Mouse (Mus musculus) adipocyte (in vitro differentiated cells): ENCODE data around the gene Apba1.

Source experiments
- DNase-seq: peaks from one replicate; pipeline ENCODE4 v3.0.0-alpha.2; 2016; ENCODE audit warnings: low spot score

Gene Apba1

DNA sequence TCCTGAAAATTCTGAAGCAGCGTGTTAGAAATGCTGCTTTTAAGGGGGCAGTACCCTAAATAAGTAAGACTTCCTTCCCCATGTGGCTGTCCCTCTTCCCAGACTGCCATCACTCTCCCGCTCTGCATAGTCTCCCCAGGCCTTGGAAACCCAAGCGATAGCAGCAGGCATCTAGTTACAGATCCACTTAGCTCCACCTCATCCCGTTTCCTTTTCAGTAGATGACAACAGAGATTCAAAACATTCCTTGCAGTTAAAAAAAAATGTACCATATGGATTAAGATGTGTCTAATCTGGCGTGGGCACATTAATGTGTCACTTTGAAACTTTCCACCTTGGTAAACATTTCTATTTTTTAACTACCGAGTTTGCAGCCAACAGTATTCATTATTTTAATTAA lies 48.1 kb downstream of the Apba1 start:
- DNase-seq: no peak

GRCm38 (mm10) chr19:23807371-23807770 lies 48.7 kb downstream of the Apba1 start:
- no peak for DNase-seq

- DNase-seq: no peak
Observed at GRCm38 (mm10) chr19:23809236-23809635, 50.5 kb downstream of the Apba1 start.

- DNase-seq: no peak
Observed at GRCm38 (mm10) chr19:23810512-23810911, 51.8 kb downstream of the Apba1 start.

- DNase-seq: no peak
Observed at GRCm38 (mm10) chr19:23810976-23811375, 52.3 kb downstream of the Apba1 start.

DNA sequence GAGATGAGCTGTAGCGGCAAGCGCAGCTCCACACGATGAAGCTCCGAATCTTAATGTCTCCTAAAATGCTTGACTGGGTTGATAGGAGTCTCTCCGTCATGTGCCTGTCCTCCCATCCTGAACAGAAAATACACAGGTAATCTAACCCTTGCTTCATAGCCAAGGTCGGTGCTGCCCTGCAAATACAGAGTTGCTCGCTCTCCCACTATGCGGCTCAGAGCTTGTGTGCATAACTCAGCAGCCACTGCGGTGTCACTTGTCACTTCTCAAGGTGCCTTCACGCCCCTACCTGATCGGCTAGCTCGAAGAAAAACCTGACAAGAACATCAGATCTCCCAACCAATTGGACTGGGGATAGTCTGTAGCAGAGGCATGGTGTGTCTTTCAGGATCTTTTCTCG lies 58.1 kb downstream of the Apba1 start:
- DNase-seq: no peak

GRCm38 (mm10) chr19:23817196-23817595 lies 58.5 kb downstream of the Apba1 start:
- DNase-seq: no peak

GRCm38 (mm10) chr19:23819882-23820281 lies 61.2 kb downstream of the Apba1 start:
- DNase-seq: peak; percentile 13

DNA sequence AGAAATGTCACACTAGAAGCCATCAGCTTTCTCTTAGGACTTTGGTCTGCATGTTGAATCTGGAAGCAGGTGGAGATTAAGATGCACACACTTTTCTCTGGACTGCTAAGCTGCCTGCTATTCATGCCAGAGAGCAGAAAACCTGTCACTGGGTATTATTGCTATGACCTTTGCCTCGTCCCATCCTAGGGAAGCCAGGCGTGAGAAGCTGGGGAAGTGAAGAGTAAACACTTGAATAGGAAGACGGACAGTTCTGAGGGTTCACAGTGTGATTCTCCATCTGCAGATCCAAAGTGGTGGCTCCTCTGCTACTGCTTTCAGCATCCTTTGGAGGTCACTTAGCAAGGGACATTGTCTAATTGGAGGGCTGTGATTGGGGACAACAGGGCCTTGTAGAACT lies 63.8 kb downstream of the Apba1 start:
- no peak for DNase-seq

- peak; percentile 55 for DNase-seq
Observed at GRCm38 (mm10) chr19:23823533-23823932, 64.8 kb downstream of the Apba1 start.

DNA sequence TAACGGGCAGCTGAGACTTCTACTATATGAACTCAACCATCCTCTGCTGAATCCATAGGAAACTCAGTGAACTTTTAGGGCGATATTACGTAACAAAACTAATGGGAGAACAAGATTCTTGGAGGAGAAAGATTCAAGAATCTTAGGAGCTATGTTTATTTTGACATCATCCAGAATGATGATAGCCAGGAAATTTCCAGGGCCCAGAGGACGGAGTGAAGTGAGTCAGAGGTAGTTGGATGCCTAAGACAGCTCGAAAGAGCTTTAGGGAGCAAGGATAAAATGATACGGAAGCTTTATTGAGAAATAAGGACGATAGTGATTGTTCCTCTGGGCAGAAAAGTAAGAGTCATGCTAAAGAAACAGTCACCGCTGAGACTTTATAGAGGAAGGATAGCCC lies 67.6 kb downstream of the Apba1 start:
- DNase-seq: peak; percentile 11

DNA sequence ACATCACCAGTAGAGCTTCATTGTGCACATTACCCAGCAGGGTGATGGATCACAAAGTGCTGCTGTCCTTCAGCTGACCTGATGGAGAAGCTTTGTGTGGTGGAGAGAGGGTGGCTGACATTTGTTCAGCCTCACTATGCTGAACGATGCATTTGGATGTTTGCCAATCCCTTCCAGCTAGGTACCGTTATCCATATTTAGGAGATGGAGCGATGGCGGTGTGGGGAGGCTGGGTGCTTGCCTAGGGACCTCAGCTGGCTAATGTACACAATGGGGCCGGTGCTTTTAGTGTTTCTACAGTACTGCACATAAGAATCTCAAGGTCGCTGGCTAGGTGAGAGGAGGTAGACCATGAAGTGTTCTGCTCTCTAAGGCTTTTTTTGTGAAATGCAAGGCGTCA lies 72.1 kb downstream of the Apba1 start:
- DNase-seq: no peak

DNA sequence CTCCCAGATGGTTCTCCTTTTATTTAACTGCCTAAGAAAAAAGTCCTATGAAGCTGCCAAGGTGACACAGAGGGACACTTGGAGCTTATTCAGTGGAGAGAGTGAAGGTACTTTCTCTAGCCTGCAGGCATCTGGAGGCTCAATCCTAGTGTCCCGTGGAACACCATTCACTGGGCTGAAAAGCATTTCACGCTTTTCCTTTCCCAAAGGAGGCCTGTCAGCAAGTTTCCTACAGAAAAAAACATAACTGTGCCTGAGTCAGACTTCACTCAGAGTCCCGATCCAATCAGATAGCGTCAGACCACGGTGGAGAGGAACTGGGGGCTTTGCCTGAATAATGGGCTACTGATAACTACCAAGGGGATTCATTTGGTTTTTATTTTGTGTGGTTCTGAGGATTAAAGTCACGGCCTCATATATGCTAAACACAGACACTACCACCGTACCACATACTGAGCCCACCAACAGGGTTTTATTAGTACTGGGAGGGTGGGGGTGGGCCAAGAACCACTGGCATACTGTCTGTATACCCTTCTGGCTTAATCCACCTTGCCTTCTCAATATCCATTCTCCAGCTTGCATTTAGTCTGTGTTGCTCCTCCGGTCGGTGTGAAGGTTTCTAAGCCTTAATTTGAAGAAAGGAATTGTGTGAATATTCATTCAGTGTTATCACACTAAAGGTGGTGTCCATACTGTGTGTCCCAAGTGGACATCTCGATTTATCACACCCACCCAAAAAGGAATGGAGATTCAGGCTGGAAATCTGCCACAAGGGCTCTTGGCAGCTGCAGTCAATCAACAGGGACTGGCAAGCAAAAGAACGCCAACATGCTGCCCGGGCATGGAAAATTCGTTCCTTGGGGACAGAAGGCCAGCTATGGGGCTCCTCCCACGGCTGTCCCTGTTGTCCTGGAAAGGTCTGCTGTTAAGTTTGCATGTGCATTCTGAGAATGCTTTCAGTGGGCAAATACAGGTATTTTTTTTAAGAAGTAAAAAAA lies 75.3 kb downstream of the Apba1 start:
- peak; percentile 34 for DNase-seq

DNA sequence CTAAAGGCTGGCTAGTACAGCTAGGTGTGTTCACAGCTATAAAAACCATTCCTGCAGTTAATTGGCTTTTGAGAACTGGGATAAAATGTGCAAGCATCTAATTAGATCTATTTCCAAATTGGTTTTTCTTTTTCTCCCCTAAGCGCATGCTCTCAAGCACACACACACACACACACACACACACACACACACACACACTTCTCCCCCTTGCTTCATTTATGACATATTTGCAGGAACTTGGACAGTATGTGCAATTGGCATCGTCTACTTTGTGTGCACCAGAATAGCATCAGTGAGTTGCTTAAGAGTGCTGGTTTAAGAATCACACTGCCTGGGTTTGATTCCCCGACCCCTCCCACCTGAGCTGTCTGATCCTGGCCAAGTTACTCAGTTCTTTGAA lies 76.0 kb downstream of the Apba1 start:
- peak; percentile 56 for DNase-seq

DNA sequence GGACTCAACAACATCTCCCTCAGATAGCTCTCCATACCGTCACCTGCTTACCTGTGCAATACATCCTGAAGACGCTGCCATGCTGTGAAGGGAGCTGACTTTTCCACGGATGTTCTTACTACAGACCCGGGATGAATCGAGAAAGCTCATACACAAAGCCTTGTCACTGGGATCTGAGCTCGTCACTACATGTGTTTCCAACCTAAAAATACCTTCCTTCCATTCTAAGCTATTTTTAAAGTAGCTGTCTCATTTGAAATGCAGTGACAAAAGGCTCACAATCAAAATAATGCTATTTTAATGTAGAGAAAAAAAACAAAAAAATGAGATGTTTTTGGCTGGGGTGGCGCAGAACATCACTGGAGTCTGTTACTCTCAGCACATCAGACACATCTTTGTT lies 97.1 kb downstream of the Apba1 start:
- no peak for DNase-seq

DNA sequence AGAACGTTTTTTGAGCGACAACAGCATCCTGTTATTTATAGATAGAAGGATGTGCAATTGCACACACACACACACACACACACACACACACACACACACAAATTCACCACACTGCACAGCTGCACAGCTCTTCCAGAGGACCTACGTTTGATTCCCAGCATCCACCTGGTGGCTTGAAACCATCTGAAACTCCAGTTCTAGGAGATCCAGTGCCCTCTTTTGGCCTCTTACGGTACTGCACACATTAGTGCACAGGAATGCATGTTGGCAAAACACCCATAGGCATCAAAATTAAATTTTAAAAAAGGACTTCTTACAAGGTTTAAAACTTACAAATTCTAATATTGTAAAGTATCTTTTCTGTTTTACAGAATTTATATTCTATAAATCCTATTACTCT lies 99.4 kb downstream of the Apba1 start:
- no peak for DNase-seq

DNA sequence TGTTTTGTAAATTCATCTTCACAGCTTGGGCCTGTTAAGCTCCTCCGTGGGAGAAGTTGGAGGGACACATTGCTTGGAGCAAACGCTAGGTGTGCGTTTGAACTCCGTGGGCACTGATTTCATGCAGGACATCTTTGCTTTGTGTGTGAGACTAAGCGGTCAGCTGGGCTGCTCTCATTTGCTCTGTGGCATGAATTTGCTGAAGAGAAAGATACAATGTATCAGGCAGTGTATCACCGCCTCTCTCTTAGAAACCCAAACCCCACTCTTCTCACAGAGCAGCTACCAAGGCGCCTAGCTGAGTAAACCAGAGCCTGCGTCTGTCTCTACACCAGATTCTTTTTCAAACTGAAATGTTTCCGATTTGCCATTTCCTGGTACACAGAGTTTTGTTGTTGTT lies 100.1 kb downstream of the Apba1 start:
- no peak for DNase-seq

DNA sequence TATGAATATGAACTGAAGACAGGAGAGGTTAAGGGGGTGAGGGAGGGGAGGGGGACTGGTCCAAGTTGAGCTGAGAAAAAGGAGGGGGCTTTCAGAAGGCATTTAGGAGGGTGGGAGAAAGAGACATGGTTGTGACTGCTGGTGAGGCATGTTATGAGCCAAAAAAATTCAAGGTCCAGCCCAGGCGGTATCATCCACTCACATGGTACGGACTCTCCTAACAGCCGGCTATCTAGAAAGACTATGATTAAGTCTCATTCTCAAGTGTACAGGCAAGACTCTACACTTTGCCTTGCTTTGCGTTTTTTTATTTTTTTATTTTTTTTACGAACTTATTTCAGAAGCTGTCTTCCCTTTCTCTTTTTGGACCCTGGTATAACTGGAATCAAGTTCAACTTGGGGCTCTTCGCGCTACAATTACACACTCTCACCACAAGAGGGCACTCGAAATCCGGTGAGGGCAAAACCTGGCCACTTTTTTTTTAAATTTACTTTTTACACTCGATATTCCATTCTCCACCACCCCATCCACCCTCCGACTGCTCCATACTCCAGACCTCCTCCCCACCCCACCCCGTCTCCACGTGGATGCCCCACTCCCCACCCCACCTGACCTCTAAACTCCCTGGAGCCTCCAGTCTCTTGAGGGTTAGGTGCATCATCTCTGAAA lies 101.6 kb downstream of the Apba1 start:
- peak; percentile 82 for DNase-seq

GRCm38 (mm10) chr19:23862736-23863135 lies 104.0 kb downstream of the Apba1 start:
- peak; percentile 58 for DNase-seq

DNA sequence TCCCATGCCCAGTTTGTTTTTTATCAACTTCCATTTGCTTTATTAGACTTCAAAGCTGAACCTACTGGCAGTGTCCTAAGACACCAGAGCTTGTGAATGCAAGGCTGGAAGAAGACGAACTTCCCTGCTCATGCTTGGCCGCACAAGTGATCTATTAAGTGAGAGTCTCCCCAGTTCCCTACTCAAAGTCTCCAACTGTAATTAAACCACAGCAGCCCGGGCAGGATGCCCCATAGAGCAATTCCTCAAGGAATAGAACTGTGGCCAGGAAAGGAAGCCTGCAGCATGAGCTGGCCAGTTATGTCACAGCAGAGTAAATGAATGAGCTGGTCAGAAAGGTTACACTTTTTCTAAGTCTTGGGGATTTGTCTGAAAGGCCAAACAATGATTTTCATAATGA lies 105.3 kb downstream of the Apba1 start:
- DNase-seq: peak; percentile 92

DNA sequence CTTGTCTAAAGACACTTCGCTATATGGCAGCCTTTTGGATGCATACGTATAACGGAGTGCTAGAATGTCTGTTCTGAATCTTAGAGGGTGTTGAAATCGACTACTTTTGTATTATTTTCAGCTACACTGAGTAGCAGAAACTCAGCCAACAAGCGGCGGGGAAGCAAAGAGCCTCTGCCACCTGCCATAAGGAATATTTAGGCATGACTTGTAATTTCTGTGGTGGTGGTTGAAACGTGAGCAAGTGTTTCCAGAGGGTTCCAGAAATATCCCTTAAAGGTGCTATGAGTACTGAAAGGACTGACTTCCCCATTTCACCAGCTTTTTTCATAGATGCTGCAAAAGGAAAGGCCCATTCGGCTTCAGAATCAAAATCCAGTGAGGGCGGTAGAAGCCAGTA lies 107.4 kb downstream of the Apba1 start:
- DNase-seq: no peak

DNA sequence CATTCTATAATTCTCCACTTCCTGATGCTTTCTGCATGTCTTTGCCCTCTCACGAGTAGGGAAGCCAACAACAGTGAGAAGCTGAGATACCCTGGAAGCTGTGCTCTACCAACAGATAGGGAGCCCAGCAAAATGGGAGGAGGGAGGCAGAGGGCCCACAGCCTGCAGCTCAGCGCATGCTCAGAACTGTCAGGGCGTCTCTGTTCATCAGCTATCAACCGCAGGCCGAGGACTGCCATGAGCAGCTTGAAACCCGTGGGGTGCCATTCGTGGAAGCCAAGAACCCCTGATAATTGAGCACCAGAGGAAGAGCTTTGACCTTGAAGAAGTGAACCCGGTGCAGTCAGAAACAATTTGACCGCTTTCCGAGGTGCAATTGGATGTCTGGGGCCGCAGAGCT lies 108.4 kb downstream of the Apba1 start:
- DNase-seq: no peak

DNA sequence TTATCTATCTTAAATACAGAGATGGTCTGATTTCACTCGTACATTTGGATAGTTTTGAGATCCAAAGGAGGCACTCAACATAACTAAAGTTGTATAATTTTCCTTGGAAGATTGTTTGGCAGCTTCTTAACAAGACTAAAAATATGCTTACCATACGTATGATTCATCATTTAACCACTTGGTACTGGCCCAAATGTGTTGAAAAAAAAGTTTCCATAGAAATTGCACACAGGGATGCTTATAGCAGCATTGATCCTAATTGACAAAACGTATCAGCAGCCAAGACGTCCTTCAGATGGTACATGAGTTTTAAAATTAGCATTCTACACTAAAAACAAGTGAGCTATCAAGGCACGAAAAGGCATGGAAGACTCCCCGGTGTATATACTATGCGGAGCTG lies 108.9 kb downstream of the Apba1 start:
- DNase-seq: no peak
